Mouse (Mus musculus): ENCODE measurements around the gene Amn1. TPM values are rescaled to one million over a fixed set of nuclear protein-coding genes. Genes with fewer than 3 reads are reported as not detected.
"Not testable (repeated sequence)": the region's sequence is repeated elsewhere in the genome, so short reads cannot be mapped to it uniquely, and the experiment has no call there.

Gene Amn1
- total RNA-seq (2015; ENCODE audit: low replicate concordance) = 3.4 and 3.6 TPM in 2 replicates
- total RNA-seq (2017; ENCODE audit: low replicate concordance) = 1.4 and 5.4 TPM in 2 replicates

DNA sequence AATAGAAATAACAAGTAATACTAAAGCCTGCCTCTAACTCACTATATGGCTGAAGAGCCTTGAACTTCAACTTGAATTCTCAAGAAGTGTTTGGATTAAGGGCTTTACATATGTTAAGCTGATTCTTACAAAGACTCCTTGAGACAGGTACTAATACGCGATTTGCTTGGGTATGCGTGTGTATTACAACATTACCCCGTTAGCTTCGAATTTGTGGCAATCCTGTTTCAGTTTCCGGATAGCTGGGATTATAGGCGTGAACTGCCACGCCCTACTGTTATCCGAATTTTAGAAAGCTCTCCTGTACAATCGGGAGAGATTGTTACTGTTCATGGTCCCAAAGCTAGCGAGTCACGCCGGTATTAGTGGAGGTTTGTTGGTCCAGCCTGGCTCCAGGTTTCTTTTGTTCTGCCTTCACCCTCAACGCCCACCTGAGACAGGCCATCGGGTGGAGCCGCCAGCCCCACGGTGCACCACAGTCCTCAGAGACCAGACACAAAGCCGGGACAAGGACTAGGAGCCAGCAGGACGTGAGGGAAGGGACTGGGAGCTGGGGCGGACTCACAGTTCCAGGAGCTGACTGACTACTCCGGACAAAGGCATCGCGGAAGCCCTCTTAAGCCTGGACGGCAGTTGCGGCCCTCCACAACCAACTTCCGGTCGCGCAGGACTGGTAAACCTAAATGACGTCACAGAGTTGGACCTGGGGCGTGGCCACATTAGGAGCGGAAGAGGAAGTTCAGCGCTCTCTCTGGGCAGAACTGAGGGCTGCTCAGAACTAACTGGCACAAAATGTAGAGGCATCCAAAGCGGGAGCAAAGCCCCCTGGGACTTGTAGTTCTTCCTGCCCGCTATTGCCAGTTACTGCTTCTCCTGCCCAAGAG, at the start of gene Amn1:
Gene Amn1 (minus strand): TSS at position 672 of the 884 bp plus-strand sequence.
- ATAC-seq (replicated peaks; ENCODE audit: low FRiP score, poor library complexity, severe bottlenecking) = peak; percentile 88

DNA sequence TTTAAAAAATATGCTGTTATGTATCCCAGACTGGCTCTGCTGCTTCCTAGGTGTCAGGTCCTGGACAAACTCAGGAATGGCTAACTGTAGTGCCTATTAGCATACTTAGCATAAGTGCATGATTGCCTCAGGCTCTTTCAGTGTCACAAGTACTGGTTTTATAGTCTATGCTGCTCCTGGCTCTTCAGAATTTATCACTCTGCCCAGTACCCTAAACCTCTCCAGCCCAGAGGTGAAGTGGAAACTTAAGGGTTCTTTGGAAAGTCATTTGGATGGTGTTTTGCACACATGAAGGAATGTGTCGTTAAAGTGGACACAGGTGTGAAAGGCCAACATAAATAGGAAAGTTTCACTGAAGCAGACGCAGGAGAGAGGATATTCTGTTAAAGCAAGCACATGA, 48.3 kb upstream of the Amn1 start:
- no peak for ATAC-seq (replicated peaks; ENCODE audit: low FRiP score, poor library complexity, severe bottlenecking)

GRCm38 (mm10) chr6:149233918-149234317, 45.4 kb upstream of the Amn1 start:
- ATAC-seq (replicated peaks; ENCODE audit: low FRiP score, poor library complexity, severe bottlenecking) = peak; percentile 57

DNA sequence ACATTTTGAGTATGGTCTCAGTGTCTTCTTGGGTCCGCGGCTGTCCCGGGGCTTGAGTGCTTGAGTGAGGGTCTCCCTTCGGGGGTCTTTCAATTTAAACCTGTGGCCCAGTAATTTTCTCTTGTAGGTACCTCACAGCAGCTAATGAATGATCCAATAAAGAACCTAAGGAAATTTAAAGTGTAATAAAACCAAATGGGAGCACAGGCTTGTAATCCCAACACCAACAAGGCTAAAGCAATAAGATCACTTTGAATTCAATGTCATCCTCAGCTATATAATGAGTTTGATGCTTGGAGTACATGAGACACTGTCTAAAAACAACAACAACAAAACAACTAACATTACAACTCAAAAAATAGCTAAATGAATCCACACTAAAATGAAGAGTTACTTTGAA, 36.2 kb upstream of the Amn1 start:
- ATAC-seq (replicated peaks; ENCODE audit: low FRiP score, poor library complexity, severe bottlenecking) = no peak

- no peak for ATAC-seq (replicated peaks; ENCODE audit: low FRiP score, poor library complexity, severe bottlenecking)
These were observed 32.8 kb upstream of the Amn1 start for GRCm38 (mm10) chr6:149221296-149221695.

DNA sequence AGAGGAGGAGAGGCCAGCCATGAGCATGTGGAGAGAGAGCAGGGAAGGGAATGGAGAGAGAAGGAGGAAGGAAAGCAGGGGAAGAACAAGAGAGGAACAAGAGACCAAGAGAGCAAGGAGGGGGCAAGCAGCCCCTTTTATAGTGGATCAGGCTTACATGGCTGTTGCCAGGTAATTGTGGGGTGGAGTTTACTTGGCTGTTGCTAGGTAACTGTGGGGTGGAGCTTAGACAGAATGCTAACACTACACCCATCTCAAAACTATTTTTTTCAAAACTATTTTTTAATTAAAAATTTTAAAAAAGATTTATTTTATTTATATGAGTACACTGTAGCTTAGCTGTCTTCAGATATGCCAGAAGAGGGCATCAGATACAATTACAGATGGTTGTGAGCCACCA, 10.1 kb upstream of the Amn1 start:
- no peak for ATAC-seq (replicated peaks; ENCODE audit: low FRiP score, poor library complexity, severe bottlenecking)

DNA sequence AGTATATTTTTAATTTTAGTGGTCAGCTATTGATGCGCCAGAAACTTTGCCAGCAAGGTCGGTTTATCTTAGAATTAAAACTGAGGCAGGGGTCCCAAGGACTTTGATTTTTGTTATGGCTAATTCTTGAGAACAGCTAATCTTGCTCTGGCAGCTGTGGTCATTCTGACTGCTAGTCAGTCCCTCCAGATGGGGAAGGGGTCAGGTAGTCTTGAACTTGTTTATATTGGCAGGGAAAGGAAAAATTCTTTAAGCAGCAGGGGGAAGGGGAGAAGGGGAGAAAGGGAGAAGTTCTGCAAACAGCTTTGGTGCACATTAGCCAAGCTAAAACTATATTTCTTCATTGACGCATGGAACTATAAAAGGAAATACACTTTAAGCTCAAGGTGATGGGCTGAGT, 8.6 kb upstream of the Amn1 start:
- no peak for ATAC-seq (replicated peaks; ENCODE audit: low FRiP score, poor library complexity, severe bottlenecking)

DNA sequence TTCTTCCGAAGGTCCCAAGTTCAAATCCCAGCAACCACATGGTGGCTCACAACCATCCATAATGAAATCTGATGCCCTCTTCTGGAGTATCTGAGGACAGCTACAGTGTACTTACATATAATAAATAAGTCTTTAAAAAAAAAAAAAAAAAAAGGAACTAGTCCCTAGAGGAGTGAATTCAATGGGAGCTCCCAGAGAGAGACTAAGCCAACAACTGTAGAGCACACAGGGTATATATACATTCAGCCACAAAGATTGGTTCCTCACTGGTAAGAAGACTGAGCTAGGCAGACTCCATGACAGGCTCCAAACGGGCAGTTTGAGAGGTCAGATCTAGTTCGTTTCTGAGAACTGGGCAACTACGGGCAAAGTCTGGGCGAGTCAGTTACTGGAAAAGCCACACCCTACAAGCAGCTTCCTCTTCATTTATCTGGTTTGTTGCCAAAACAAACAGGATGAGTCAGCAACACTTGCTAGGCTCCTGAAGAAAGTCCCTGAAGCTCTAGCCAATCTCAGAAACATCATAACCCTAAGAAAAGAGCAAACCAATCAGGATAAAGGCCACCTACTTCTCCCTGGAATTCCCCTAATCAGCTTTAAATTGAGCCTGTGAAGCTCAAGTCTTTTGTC, 4.9 kb upstream of the Amn1 start:
- ATAC-seq (replicated peaks; ENCODE audit: low FRiP score, poor library complexity, severe bottlenecking) = peak; percentile 91

DNA sequence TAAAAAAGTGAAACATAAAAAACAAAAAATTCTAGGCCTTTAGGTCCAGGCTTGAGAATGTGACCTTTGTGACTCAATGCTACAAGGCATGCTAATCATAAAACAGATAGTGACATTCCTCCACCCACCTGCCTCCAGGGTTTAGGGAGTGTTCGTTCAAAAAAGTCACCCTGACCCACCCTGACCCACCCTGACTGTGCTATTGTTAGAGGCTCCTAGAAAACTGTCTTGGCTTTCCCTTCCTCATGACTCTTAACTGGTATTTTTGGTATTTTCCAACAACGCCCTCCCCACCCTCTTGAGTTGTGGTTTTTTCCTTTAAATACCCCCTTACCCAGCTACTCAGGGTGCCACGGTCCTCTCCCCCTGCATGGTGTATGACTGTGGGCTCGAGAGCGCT, 3.4 kb upstream of the Amn1 start:
- not testable (repeated sequence) for ATAC-seq (replicated peaks; ENCODE audit: low FRiP score, poor library complexity, severe bottlenecking)

DNA sequence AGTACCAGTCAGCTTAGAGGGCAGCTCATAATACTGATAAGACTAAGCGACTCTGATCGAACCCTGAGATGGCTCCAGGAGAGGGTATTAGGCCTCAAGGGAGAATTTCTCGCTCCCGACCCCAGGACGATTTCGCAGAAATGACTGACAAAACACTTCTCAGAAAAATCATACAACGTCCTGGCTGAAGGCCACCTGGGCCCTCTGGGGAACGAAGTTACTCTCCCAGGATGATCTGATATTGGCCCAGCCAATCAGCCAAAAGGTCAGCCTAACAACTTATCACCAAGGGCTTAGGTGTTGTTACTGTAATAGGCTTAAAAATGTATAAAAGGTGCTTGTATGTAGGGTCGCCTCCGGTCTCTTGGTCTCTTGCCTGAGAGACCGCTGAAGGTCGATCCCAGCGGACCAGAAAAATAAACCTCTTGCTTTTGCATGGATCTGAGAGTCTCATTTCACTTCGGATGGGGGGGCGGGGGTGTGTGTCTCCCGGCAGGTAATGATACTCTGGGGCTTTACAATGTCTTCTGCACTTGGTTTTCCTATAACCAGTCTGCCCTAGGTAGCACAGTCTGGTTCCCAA, 919 bp upstream of the Amn1 start:
- ATAC-seq (replicated peaks; ENCODE audit: low FRiP score, poor library complexity, severe bottlenecking) = no peak

DNA sequence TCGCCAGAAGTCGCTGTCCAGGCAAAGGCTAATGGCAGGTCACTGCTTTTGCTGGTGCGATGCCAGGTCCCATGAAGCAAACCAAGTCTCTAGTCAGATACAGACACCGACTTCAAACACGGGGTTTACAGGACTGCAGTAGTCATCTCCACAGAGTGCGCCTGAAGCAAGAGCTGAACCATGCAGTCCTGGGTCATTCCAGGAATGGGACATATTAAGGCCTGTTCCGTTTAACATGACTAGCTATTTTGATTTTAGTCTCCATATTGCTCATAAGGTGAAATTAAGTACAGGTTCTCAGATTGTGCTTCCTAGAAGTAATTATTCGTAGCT, 379 bp upstream of the Amn1 start:
- no peak for ATAC-seq (replicated peaks; ENCODE audit: low FRiP score, poor library complexity, severe bottlenecking)

- no peak for ATAC-seq (replicated peaks; ENCODE audit: low FRiP score, poor library complexity, severe bottlenecking)
These were observed 1.1 kb downstream of the Amn1 start for GRCm38 (mm10) chr6:149187371-149187770.

DNA sequence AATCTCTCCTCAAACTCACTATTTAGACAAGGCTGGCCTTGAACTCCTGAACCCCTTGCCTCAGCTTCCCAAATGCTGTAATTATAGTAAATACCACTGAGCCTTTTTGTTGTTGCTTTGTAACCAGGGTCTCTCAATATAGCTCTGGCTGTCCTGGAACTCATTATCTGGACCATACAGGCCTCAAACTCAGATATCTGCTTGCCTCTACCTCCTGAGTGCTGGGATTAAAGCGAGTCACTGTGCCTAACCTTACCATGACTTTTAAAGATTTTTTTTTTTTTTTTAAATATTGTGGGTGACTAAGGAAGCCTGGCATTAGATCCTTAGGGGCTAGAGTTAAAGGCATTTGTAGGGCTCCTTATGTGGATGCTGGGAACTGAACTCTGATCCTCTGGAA, 4.5 kb downstream of the Amn1 start:
- ATAC-seq (replicated peaks; ENCODE audit: low FRiP score, poor library complexity, severe bottlenecking) = no peak

DNA sequence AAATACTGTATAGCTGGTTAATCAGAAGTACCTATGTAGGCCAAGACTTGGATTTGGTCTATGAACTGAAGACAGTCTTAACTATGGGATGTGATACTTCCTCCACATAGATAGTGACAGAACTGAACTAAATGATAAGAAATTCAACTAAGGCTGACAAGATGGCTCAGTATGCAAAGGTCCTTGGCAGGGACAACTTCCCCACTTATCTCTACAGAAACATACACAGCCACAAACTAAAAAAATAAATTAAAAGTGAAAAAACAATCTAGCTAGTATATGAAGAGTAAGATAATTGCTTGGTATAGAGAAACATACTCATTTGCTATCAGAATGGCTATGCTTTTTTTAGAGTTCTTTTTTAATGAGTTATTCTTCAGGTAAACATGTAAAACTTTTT, 9.4 kb downstream of the Amn1 start:
- no peak for ATAC-seq (replicated peaks; ENCODE audit: low FRiP score, poor library complexity, severe bottlenecking)

GRCm38 (mm10) chr6:149174932-149175570, 13.5 kb downstream of the Amn1 start:
- ATAC-seq (replicated peaks; ENCODE audit: low FRiP score, poor library complexity, severe bottlenecking) = no peak

DNA sequence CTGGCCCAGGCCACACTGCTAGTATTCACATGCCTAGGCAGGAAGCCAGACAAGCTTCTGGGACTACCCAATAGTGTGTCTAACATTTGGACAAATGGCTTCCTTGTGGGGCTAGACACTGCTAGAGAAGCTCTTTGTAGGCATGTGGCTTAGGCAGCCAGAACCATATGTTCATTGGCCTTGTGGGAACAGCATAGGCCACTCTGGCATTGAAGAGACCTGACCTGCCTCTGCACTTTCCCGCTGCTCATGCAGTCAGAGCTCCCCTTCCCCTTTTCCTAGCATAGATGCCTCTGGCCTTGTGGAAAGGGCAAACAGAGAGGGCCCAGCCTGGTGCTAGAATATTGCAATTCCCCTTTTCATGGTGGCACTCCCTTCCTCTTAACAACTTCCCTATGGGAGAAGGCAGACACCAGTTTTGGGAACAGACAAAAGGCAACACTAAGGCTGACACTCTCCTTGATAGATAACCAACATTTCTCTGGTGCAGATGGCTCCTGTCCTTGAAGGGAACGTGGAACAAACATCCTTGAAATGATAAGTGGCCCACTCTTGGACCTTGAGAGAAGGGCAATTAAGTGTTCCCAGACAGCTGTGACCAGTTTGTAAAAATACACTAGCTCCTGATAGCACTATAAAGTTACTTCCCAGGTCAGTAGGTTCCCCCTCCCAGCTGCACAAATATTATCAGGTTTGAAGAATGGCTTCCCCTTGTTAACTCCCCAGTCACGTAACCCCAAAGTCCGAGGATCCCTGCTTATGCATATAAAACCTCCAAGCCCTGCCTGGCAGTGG, 14.5 kb downstream of the Amn1 start:
- 0 out of 2 replicates have a peak, but pooled peaks have one; percentile 27 for ATAC-seq (replicated peaks; ENCODE audit: low FRiP score, poor library complexity, severe bottlenecking)

DNA sequence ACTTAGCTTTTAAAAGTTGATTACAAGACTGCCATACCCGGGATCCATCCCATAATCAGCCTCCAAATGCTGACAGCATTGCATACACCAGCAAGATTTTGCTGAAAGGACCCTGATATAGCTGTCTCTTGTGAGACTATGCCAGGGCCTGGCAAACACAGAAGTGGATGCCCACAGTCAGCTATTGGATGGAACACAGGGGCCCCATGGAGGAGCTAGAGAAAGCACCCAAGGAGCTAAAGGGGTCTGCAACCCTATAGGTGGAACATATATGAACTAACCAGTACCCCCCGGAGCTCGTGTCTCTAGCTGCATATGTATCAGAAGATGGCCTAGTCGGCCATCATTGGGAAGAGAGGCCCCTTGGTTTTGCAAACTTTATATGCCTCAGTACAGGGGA, 18.5 kb downstream of the Amn1 start:
- ATAC-seq (replicated peaks; ENCODE audit: low FRiP score, poor library complexity, severe bottlenecking) = not testable (repeated sequence)

DNA sequence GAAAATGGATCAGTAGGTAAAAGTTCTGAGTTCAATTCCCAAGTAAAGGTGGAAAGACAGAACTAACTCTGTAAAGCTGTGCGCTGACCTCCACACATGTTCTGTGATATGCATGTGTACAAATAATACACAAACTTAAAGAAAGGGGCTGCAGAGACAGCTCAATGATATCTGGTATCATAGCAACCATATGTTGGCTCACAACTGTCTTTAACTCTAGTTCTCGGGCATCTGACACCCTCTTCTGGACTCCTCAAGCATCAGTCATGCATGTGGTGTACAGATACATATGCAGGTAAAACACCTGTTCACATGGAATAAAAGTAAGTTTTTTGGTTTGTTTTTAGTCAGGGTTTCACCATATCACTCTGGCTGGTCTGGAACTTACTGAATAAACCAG, 20.1 kb downstream of the Amn1 start:
- no peak for ATAC-seq (replicated peaks; ENCODE audit: low FRiP score, poor library complexity, severe bottlenecking)

DNA sequence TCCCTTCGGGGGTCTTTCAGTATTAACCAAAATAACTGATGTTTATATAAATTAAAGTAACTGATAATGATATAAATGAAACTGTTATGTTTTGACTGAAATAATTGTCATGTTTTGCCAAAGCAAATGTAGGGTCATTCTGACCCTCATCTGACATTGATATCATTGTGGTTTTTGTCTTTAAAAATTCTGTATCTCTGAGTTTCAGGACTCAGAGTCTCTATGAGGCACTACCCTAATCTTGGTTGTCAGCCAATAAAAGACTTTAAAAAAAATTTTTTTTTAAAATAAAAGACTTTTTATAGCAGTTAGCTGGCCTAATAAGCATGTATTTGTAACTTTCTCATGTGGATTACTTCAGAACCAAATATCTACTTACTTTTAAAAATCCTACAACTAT, 20.8 kb downstream of the Amn1 start:
- ATAC-seq (replicated peaks; ENCODE audit: low FRiP score, poor library complexity, severe bottlenecking) = no peak

- ATAC-seq (replicated peaks; ENCODE audit: low FRiP score, poor library complexity, severe bottlenecking) = not testable (repeated sequence)
These were observed 21.5 kb downstream of the Amn1 start for GRCm38 (mm10) chr6:149167038-149167437.

Measured in erythroid progenitor cell, adult 5-6 weeks (primary cell).